Mouse (Mus musculus): ENCODE data around the gene Mtf1. TPM values are rescaled to one million over a fixed set of nuclear protein-coding genes. Genes with fewer than 3 reads are reported as not detected.

Mtf1 gene
- total RNA-seq, 1 experiment = 15.4 TPM

DNA sequence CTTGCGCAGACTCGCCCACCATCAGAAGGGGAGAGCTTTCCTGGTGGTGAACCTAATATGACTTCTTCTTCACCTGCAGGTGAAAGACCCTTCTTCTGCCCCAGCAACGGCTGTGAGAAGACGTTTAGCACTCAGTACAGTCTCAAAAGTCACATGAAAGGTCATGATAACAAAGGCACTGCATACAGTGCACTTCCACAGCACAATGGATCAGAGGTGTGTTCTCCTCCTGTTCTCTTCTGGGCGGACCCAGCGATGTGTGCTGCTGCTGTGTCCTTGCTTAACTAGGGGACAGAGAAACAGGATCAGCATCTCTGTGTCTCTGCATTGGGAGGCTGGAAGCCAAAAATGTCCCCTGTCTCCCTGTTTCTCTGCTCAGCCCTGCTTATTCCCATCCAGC, 23.1 kb downstream of the Mtf1 start:
- in situ Hi-C loops (cut with MboI; ENCODE audit: low sequenced_read_pairs in 2 of 2, unreplicated experiment in 2 of 2) = no loop called here

DNA sequence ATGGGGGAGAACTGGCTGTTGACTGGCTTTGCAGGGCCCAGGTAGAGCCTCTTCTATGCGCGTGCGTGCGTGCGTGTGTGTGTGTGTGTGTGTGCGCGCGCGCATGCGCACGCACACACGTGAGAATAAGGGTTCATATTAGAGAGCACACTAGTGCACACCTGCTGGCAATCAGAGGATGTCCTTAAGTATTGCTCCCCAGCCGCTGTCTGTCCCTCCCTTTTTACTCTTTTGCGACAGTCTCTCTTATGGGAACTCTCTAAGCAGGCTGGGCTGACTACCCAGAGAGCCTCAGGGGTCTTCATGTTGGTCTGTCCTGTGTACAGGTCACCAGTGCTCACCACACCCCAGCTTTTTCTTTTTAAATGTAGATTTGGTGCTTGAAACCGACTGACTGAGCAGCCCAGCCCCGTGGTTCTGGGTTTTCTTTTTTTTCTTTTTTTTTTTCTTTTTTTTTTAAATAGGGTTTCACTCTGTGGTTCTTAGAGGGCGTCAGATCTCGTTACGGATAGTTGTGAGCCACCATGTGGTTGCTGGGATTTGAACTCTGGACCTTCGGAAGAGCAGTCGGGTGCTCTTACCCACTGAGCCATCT, 23.6 kb downstream of the Mtf1 start:
- peak overlapping the region; percentile 6 to 27; a peak in 2 of 4 replicates for H3K4me3 ChIP-seq (ENCODE audit: insufficient read depth in 1 of 2, low read depth in 1 of 2, low read length in 2 of 2, poor library complexity in 1 of 2, severe bottlenecking in 1 of 2)
- H3K9ac ChIP-seq (ENCODE audit: insufficient read depth, low read depth, low read length, poor library complexity, severe bottlenecking) = peak overlapping the region; percentile 34; the same call in 1 of the 2 replicates
- no peaks in the 10 kb centered on the region for H3K9me3 ChIP-seq (ENCODE audit: control insufficient read depth, insufficient read depth, low read depth, low read length)
- in situ Hi-C loops (cut with MboI; ENCODE audit: low sequenced_read_pairs in 2 of 2, unreplicated experiment in 2 of 2) = no loop called here
- peak overlapping the region; percentile 84 for H3K27ac ChIP-seq (ENCODE audit: insufficient read depth, low read depth, low read length, poor library complexity, severe bottlenecking)
- DNase-seq (ENCODE audit: low read depth, low spot score) = no peak
- H3K4me1 ChIP-seq (ENCODE audit: control insufficient read depth in 2 of 2, insufficient read depth in 2 of 2, low read length in 2 of 2, poor library complexity in 1 of 2) = peaks cover 3 to 18% of the 10 kb centered on the region in 2 experiments
- H3K36me3 ChIP-seq (ENCODE audit: control insufficient read depth, insufficient read depth, low read length, poor library complexity, severe bottlenecking) = peaks cover 6% of the 10 kb centered on the region; the same call in 1 of the 2 replicates
- TF ChIP-seq MAFK (IDR thresholded peaks at IDR 0.05; ENCODE audit: insufficient read depth, low read depth, low read length) (no peak), ZNF384 (IDR thresholded peaks at IDR 0.05; ENCODE audit: low read depth, low read length) (peak; percentile 90), ZC3H11A (IDR thresholded peaks at IDR 0.05; ENCODE audit: borderline replicate concordance, low read depth, low read length) (no peak)

More for the DNA sequence above, 23.1 kb downstream of the Mtf1 start:
- H3K9me3 ChIP-seq (ENCODE audit: control insufficient read depth, insufficient read depth, low read depth, low read length) = no peaks in the 10 kb centered on the region
- H3K4me1 ChIP-seq (ENCODE audit: control insufficient read depth in 2 of 2, insufficient read depth in 2 of 2, low read length in 2 of 2, poor library complexity in 1 of 2) = peaks cover 3 to 16% of the 10 kb centered on the region in 2 experiments
- peaks cover 10% of the 10 kb centered on the region; the same call in 1 of the 2 replicates for H3K36me3 ChIP-seq (ENCODE audit: control insufficient read depth, insufficient read depth, low read length, poor library complexity, severe bottlenecking)
- peak overlapping the region; percentile 34; the same call in 1 of the 2 replicates for H3K9ac ChIP-seq (ENCODE audit: insufficient read depth, low read depth, low read length, poor library complexity, severe bottlenecking)
- H3K27ac ChIP-seq (ENCODE audit: insufficient read depth, low read depth, low read length, poor library complexity, severe bottlenecking) = peak overlapping the region; percentile 84
- TF ChIP-seq ZNF384 (IDR thresholded peaks at IDR 0.05; ENCODE audit: low read depth, low read length) (no peak), CHD2 (IDR thresholded peaks at IDR 0.05; ENCODE audit: low read depth, low read length) (no peak), HCFC1 (IDR thresholded peaks at IDR 0.05; ENCODE audit: borderline replicate concordance, insufficient read depth, low read length) (0 out of 2 replicates have a peak, but pooled peaks have one; percentile 22)
- peak; percentile 63 for DNase-seq (ENCODE audit: low read depth, low spot score)
- H3K4me3 ChIP-seq (ENCODE audit: insufficient read depth in 1 of 2, low read depth in 1 of 2, low read length in 2 of 2, poor library complexity in 1 of 2, severe bottlenecking in 1 of 2) = peak overlapping the region; percentile 18 to 27; a peak in 2 of 4 replicates

DNA sequence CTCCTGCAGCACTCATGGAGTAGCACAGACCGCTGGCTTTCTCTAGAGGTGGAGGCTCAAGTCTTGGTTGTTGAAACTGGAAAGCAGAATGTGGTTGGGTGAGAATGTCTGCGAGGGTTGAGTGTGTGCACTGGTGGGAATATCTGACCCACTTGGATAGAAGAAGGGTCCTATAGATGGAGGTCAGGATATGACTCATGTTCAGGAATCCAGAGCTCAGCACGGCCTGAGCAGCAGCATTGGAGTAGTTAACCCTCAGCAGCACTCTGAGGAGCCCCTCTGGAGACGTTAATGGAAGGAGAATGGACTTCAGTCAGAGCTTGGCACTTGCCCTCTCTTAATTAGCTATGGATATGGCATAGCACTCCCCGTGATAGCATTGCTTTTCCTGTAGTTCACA, 27.8 kb downstream of the Mtf1 start:
- peaks cover 12 to 21% of the 10 kb centered on the region in 2 experiments for H3K4me1 ChIP-seq (ENCODE audit: control insufficient read depth in 2 of 2, insufficient read depth in 2 of 2, low read length in 2 of 2, poor library complexity in 1 of 2)
- H3K4me3 ChIP-seq (ENCODE audit: insufficient read depth in 1 of 2, low read depth in 1 of 2, low read length in 2 of 2, poor library complexity in 1 of 2, severe bottlenecking in 1 of 2) = no peak overlapping the region
- no peak overlapping the region for H3K9ac ChIP-seq (ENCODE audit: insufficient read depth, low read depth, low read length, poor library complexity, severe bottlenecking)
- no peaks in the 10 kb centered on the region for H3K9me3 ChIP-seq (ENCODE audit: control insufficient read depth, insufficient read depth, low read depth, low read length)
- in situ Hi-C loops (cut with MboI; ENCODE audit: low sequenced_read_pairs in 2 of 2, unreplicated experiment in 2 of 2) = no loop called here
- H3K27ac ChIP-seq (ENCODE audit: insufficient read depth, low read depth, low read length, poor library complexity, severe bottlenecking) = no peak overlapping the region
- peaks cover 3% of the 10 kb centered on the region for H3K36me3 ChIP-seq (ENCODE audit: control insufficient read depth, insufficient read depth, low read length, poor library complexity, severe bottlenecking)
- TF ChIP-seq ZC3H11A (IDR thresholded peaks at IDR 0.05; ENCODE audit: borderline replicate concordance, low read depth, low read length) (no peak), MAFK (IDR thresholded peaks at IDR 0.05; ENCODE audit: insufficient read depth, low read depth, low read length) (no peak), HCFC1 (IDR thresholded peaks at IDR 0.05; ENCODE audit: borderline replicate concordance, insufficient read depth, low read length) (no peak), ZNF384 (IDR thresholded peaks at IDR 0.05; ENCODE audit: low read depth, low read length) (no peak), CHD2 (IDR thresholded peaks at IDR 0.05; ENCODE audit: low read depth, low read length) (no peak)
- no peak for DNase-seq (ENCODE audit: low read depth, low spot score)

DNA sequence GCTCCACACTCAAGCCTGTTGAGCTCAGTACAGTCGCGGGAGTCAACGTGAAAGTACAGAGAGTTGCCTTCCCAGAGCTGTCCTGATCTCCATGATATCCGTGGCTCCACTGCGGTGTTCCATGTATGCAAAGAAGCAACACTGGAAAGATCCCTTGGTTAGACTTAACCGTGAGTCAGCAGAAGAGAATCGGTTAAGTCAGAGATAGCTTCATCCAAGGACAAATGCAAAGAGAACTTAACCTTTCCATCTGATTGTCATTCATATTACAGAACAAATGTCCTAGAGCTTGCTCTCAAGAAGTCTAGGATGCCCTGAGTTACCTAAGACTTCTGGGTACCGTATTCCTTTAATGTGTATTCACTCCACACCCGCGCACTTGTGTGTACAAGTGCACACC, 30.9 kb downstream of the Mtf1 start:
- TF ChIP-seq ZC3H11A (IDR thresholded peaks at IDR 0.05; ENCODE audit: borderline replicate concordance, low read depth, low read length) = no peak
- peak; percentile 80 for TF ChIP-seq MAFK (IDR thresholded peaks at IDR 0.05; ENCODE audit: insufficient read depth, low read depth, low read length)
- TF ChIP-seq HCFC1 (IDR thresholded peaks at IDR 0.05; ENCODE audit: borderline replicate concordance, insufficient read depth, low read length) = no peak
- DNase-seq (ENCODE audit: low read depth, low spot score) = no peak
- H3K27ac ChIP-seq (ENCODE audit: insufficient read depth, low read depth, low read length, poor library complexity, severe bottlenecking) = no peak overlapping the region
- H3K9ac ChIP-seq (ENCODE audit: insufficient read depth, low read depth, low read length, poor library complexity, severe bottlenecking) = no peak overlapping the region
- H3K4me3 ChIP-seq (ENCODE audit: insufficient read depth in 1 of 2, low read depth in 1 of 2, low read length in 2 of 2, poor library complexity in 1 of 2, severe bottlenecking in 1 of 2) = no peak overlapping the region
- in situ Hi-C loops (cut with MboI; ENCODE audit: low sequenced_read_pairs in 2 of 2, unreplicated experiment in 2 of 2) = no loop called here
- H3K9me3 ChIP-seq (ENCODE audit: control insufficient read depth, insufficient read depth, low read depth, low read length) = no peaks in the 10 kb centered on the region
- H3K36me3 ChIP-seq (ENCODE audit: control insufficient read depth, insufficient read depth, low read length, poor library complexity, severe bottlenecking) = peaks cover 7% of the 10 kb centered on the region
- H3K4me1 ChIP-seq (ENCODE audit: control insufficient read depth in 2 of 2, insufficient read depth in 2 of 2, low read length in 2 of 2, poor library complexity in 1 of 2) = peaks cover 10 to 13% of the 10 kb centered on the region in 2 experiments; a peak in 3 of 4 replicates

Data from ES-E14 (cell line).